Mouse (Mus musculus): ENCODE measurements at regions not wholly inside any gene's neighbourhood (a gene's known extent, or its start where the extent isn't known, plus 50 kb on each side); places are given as distances from the start of the nearest gene placed in this dataset.

DNA sequence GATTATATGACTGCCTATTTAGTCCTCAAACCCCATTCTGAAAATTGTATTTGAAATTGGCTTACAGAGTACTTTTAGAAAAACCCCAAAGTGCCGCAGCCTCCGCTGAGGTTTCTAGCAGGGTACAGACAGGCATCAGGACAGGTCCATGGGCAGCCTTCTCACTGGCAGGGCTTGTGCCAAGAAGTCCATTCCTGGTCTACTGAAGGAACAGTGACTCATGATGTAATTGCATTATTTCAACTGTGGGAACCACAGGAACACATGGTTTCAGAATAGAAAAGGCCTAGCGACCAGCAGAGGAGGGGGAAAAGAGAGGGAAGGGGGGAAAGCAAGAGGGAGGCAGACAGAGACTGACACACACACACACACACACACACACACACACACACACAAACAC, 603.0 kb upstream of the Gm26657 start:
- ATAC-seq (ENCODE audit: low read depth) = peak; percentile 57; the same call in 1 of the 2 replicates
- Histone ChIP-seq H3K9me3 (ENCODE audit: control insufficient read depth, low read length) (no peaks in the 10 kb centered on the region), H3K9ac (ENCODE audit: low read depth, low read length) (no peak overlapping the region), H3K4me2 (ENCODE audit: low read depth, low read length) (no peak overlapping the region), H3K27me3 (replicated peaks; ENCODE audit: control insufficient read depth, insufficient read depth, low read length) (no peaks in the 10 kb centered on the region), H3K36me3 (ENCODE audit: control insufficient read depth, insufficient read depth, low read length) (no peaks in the 10 kb centered on the region), H3K27ac (replicated peaks; ENCODE audit: low read depth, low read length) (no peak overlapping the region), H3K4me3 (ENCODE audit: low read depth, low read length) (no peak overlapping the region), H3K4me1 (ENCODE audit: control insufficient read depth, insufficient read depth, low read length) (no peaks in the 10 kb centered on the region)
- DNase-seq (ENCODE audit: low spot score) = peak; percentile 73
- 75% methylated on average over 3 of the region's 3 CpGs for WGBS

- no peaks in the 10 kb centered on the region for H3K4me1 ChIP-seq (ENCODE audit: control insufficient read depth, insufficient read depth, low read length)
- 65% methylated on average over 5 of the region's 5 CpGs for WGBS
- H3K27ac ChIP-seq (replicated peaks; ENCODE audit: low read depth, low read length) = no peak overlapping the region; the same call in 1 of the 2 replicates
- DNase-seq (ENCODE audit: low spot score) = no peak
- H3K27me3 ChIP-seq (replicated peaks; ENCODE audit: control insufficient read depth, insufficient read depth, low read length) = no peaks in the 10 kb centered on the region
- H3K9me3 ChIP-seq (ENCODE audit: control insufficient read depth, low read length) = no peaks in the 10 kb centered on the region
- no peak overlapping the region for H3K4me3 ChIP-seq (ENCODE audit: low read depth, low read length)
- H3K36me3 ChIP-seq (ENCODE audit: control insufficient read depth, insufficient read depth, low read length) = no peaks in the 10 kb centered on the region
- no peak overlapping the region for H3K9ac ChIP-seq (ENCODE audit: low read depth, low read length)
- ATAC-seq (ENCODE audit: low read depth) = no peak
- no peak overlapping the region for H3K4me2 ChIP-seq (ENCODE audit: low read depth, low read length)
These were observed 602.1 kb upstream of the Klf4 start for GRCm38 (mm10) chr4:56134350-56134749.

GRCm38 (mm10) chr4:56127730-56128482, 595.6 kb upstream of the Klf4 start:
- Histone ChIP-seq H3K36me3 (ENCODE audit: control insufficient read depth, insufficient read depth, low read length) (no peaks in the 10 kb centered on the region), H3K9me3 (ENCODE audit: control insufficient read depth, low read length) (no peaks in the 10 kb centered on the region), H3K4me3 (ENCODE audit: low read depth, low read length) (no peak overlapping the region), H3K4me2 (ENCODE audit: low read depth, low read length) (no peak overlapping the region), H3K9ac (ENCODE audit: low read depth, low read length) (no peak overlapping the region), H3K4me1 (ENCODE audit: control insufficient read depth, insufficient read depth, low read length) (no peaks in the 10 kb centered on the region), H3K27ac (replicated peaks; ENCODE audit: low read depth, low read length) (no peak overlapping the region), H3K27me3 (replicated peaks; ENCODE audit: control insufficient read depth, insufficient read depth, low read length) (no peaks in the 10 kb centered on the region)
- no peak for ATAC-seq (ENCODE audit: low read depth)
- DNase-seq (ENCODE audit: low spot score) = peak; percentile 23
- 59% methylated on average over 8 of the region's 8 CpGs for WGBS

- no peak for DNase-seq (ENCODE audit: low spot score)
- no peak overlapping the region for H3K4me3 ChIP-seq (ENCODE audit: low read depth, low read length)
These were observed 592.2 kb upstream of the Klf4 start for GRCm38 (mm10) chr4:56124515-56124914.

DNA sequence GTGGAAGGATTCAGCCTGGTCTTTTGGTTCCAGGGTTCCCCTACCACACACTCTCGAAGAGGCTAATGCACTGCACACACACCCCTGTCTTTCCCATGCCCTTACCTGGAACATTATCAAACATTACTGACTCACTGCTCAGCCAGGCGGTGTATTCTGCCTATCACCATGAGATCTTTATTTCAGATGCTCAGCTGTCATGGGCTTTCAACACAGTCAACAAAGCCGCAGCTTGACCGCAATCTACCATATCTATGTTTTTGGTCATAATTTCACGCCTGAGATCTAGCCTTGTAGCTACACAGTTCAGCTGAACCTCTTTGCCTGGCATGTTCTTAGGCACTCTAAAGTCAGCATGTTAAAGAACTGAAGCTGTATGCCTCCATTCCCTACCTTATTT, 589.9 kb upstream of the Klf4 start:
- Histone ChIP-seq H3K4me1 (ENCODE audit: control insufficient read depth, insufficient read depth, low read length) (no peaks in the 10 kb centered on the region), H3K9me3 (ENCODE audit: control insufficient read depth, low read length) (no peaks in the 10 kb centered on the region), H3K4me3 (ENCODE audit: low read depth, low read length) (no peak overlapping the region), H3K9ac (ENCODE audit: low read depth, low read length) (no peak overlapping the region), H3K4me2 (ENCODE audit: low read depth, low read length) (no peak overlapping the region), H3K27me3 (replicated peaks; ENCODE audit: control insufficient read depth, insufficient read depth, low read length) (no peaks in the 10 kb centered on the region), H3K36me3 (ENCODE audit: control insufficient read depth, insufficient read depth, low read length) (no peaks in the 10 kb centered on the region), H3K27ac (replicated peaks; ENCODE audit: low read depth, low read length) (no peak overlapping the region)
- no peak for DNase-seq (ENCODE audit: low spot score)
- no peak for ATAC-seq (ENCODE audit: low read depth)
- WGBS = 79% methylated on average over 5 of the region's 5 CpGs

More at GRCm38 (mm10) chr4:56124515-56124914, 592.2 kb upstream of the Klf4 start:
- no peaks in the 10 kb centered on the region for H3K4me1 ChIP-seq (ENCODE audit: control insufficient read depth, insufficient read depth, low read length)
- H3K9me3 ChIP-seq (ENCODE audit: control insufficient read depth, low read length) = no peaks in the 10 kb centered on the region
- ATAC-seq (ENCODE audit: low read depth) = no peak
- no peaks in the 10 kb centered on the region for H3K36me3 ChIP-seq (ENCODE audit: control insufficient read depth, insufficient read depth, low read length)
- H3K9ac ChIP-seq (ENCODE audit: low read depth, low read length) = no peak overlapping the region
- no peaks in the 10 kb centered on the region for H3K27me3 ChIP-seq (replicated peaks; ENCODE audit: control insufficient read depth, insufficient read depth, low read length)
- H3K27ac ChIP-seq (replicated peaks; ENCODE audit: low read depth, low read length) = no peak overlapping the region
- H3K4me2 ChIP-seq (ENCODE audit: low read depth, low read length) = no peak overlapping the region

GRCm38 (mm10) chr4:56121664-56122063, 589.4 kb upstream of the Klf4 start:
- Histone ChIP-seq H3K4me1 (ENCODE audit: control insufficient read depth, insufficient read depth, low read length) (no peaks in the 10 kb centered on the region), H3K27ac (replicated peaks; ENCODE audit: low read depth, low read length) (no peak overlapping the region), H3K9ac (ENCODE audit: low read depth, low read length) (no peak overlapping the region), H3K4me2 (ENCODE audit: low read depth, low read length) (no peak overlapping the region), H3K36me3 (ENCODE audit: control insufficient read depth, insufficient read depth, low read length) (no peaks in the 10 kb centered on the region), H3K27me3 (replicated peaks; ENCODE audit: control insufficient read depth, insufficient read depth, low read length) (no peaks in the 10 kb centered on the region), H3K9me3 (ENCODE audit: control insufficient read depth, low read length) (no peaks in the 10 kb centered on the region), H3K4me3 (ENCODE audit: low read depth, low read length) (no peak overlapping the region)
- no peak for DNase-seq (ENCODE audit: low spot score)
- 79% methylated on average over 5 of the region's 5 CpGs for WGBS
- ATAC-seq (ENCODE audit: low read depth) = no peak

GRCm38 (mm10) chr4:56120357-56120756, 588.1 kb upstream of the Klf4 start:
- 60% methylated on average over 9 of the region's 11 CpGs for WGBS
- Histone ChIP-seq H3K4me2 (ENCODE audit: low read depth, low read length) (no peak overlapping the region), H3K9me3 (ENCODE audit: control insufficient read depth, low read length) (no peaks in the 10 kb centered on the region), H3K9ac (ENCODE audit: low read depth, low read length) (no peak overlapping the region), H3K4me3 (ENCODE audit: low read depth, low read length) (no peak overlapping the region), H3K4me1 (ENCODE audit: control insufficient read depth, insufficient read depth, low read length) (no peaks in the 10 kb centered on the region), H3K27me3 (replicated peaks; ENCODE audit: control insufficient read depth, insufficient read depth, low read length) (no peaks in the 10 kb centered on the region), H3K36me3 (ENCODE audit: control insufficient read depth, insufficient read depth, low read length) (no peaks in the 10 kb centered on the region), H3K27ac (replicated peaks; ENCODE audit: low read depth, low read length) (no peak overlapping the region)
- DNase-seq (ENCODE audit: low spot score) = peak; percentile 55
- ATAC-seq (ENCODE audit: low read depth) = 0 out of 2 replicates have a peak, but pooled peaks have one; percentile 6

DNA sequence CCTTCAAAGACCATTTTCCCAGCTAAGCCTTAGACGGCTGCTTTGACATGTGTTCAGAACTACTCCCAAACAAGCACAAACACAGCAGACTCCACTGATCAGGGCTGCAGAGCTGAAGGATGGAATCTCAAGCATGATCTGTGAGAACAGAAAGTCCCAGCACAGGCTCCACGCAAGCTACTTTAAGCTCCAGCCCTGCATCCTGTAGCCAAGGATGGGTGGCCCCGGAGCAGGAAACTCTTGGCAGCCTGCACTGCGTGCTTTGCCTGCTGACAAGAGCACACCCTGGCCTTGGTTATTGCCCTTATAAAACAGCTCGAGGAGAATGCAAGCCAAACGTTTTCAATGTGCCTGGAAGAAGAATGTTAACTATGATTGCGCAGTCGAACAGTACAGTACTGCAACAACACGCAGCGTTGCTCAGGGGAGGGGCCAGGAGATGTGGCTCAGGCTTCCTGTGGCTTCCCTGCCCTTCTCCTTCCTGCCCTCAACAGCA, 581.5 kb upstream of the Klf4 start:
- 21% methylated on average over 10 of the region's 10 CpGs for WGBS
- Histone ChIP-seq H3K9ac (ENCODE audit: low read depth, low read length) (peak overlapping the region; percentile 42), H3K27me3 (replicated peaks; ENCODE audit: control insufficient read depth, insufficient read depth, low read length) (no peaks in the 10 kb centered on the region), H3K36me3 (ENCODE audit: control insufficient read depth, insufficient read depth, low read length) (no peaks in the 10 kb centered on the region), H3K9me3 (ENCODE audit: control insufficient read depth, low read length) (no peaks in the 10 kb centered on the region), H3K4me3 (ENCODE audit: low read depth, low read length) (no peak overlapping the region), H3K27ac (replicated peaks; ENCODE audit: low read depth, low read length) (peak overlapping the region; percentile 84), H3K4me1 (ENCODE audit: control insufficient read depth, insufficient read depth, low read length) (peaks cover 19% of the 10 kb centered on the region), H3K4me2 (ENCODE audit: low read depth, low read length) (peak overlapping the region; percentile 32)
- DNase-seq (ENCODE audit: low spot score) (peak; percentile 93), ATAC-seq (ENCODE audit: low read depth) (peak; percentile 90)
